16 mouse cellular contexts compared by ENCODE assay signal in the genomic region with DNA sequence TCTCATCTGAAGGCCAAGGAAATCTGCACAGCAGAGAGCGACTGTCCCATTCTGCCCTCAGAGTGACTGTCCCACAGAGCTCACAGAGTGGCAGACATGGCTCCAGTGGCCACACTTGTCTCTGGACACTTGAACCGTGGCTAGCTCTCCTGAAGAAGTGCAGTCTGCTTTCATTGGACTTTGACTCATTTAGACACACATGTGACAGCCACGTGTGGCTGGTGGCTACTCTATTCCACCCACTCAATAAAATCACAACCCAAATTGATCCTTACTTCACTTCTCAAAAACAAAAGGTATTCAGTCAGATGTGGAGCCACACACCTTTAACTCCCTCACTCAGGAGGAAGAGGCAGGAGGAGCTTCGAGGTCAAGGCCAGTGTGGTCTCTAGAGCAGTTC. TPM values are rescaled to one million over a fixed set of nuclear protein-coding genes. Genes with fewer than 3 reads are reported as not detected.
A peak's percentile ranks its signal among the peaks of the same experiment; 100 is the strongest.
DNase-seq lines count a peak whose midpoint lies in the region; ATAC-seq and TF ChIP-seq lines count a peak whose summit lies in the region.
"Had no signal": no experiment of that assay in that cellular context is flagged by ENCODE, and none has a peak within 500 bp of the region (broad histone marks: within the 10 kb centered on the region; RNA-seq: fewer than 3 reads in every experiment).

No protein-coding gene starts in this region.

- no peaks in the 10 kb centered on the region for H3K27me3 ChIP-seq in forebrain, embryonic 15.5 days
- peaks cover 17% of the 10 kb centered on the region for H3K27me3 ChIP-seq in forebrain, embryonic 10.5 days (ENCODE audit: poor library complexity, severe bottlenecking)
- H3K27me3 ChIP-seq in hindbrain, embryonic 14.5 days (ENCODE audit: control insufficient read depth, insufficient read depth, low read length), result 0 out of 2 replicates have a peak, but pooled peaks cover 5% of the 10 kb centered on the region
- H3K27me3 ChIP-seq in hindbrain, postnatal 0 days (ENCODE audit: insufficient read depth, low read length), result no peaks in the 10 kb centered on the region
- H3K27me3 ChIP-seq in spleen, adult 2 months (ENCODE audit: control insufficient read depth, insufficient read depth, low read length), result no peaks in the 10 kb centered on the region
- H3K27me3 ChIP-seq: heart, embryonic 15.5 days had no signal

- H3K36me3 ChIP-seq in forebrain, embryonic 15.5 days, result no peaks in the 10 kb centered on the region
- no peaks in the 10 kb centered on the region for H3K36me3 ChIP-seq in forebrain, embryonic 10.5 days (replicated peaks)
- no peaks in the 10 kb centered on the region for H3K36me3 ChIP-seq in hindbrain, embryonic 14.5 days (replicated peaks; ENCODE audit: control insufficient read depth, insufficient read depth)
- H3K36me3 ChIP-seq in hindbrain, postnatal 0 days (ENCODE audit: insufficient read depth, low read length), result no peaks in the 10 kb centered on the region
- no peaks in the 10 kb centered on the region for H3K36me3 ChIP-seq in spleen, adult 2 months (ENCODE audit: control insufficient read depth, insufficient read depth, low read length)
- H3K36me3 ChIP-seq: embryonic facial prominence, embryonic 12.5 days; forebrain, embryonic 12.5 days; heart, embryonic 15.5 days; hindbrain, embryonic 15.5 days had no signal

- no peak overlapping the region for H3K9ac ChIP-seq in forebrain, embryonic 15.5 days (replicated peaks)
- no peak overlapping the region for H3K9ac ChIP-seq in hindbrain, embryonic 14.5 days
- no peak overlapping the region for H3K9ac ChIP-seq in hindbrain, postnatal 0 days (replicated peaks; ENCODE audit: low read length)
- H3K9ac ChIP-seq: embryonic facial prominence, embryonic 12.5 days; forebrain, embryonic 12.5 days; forebrain, postnatal 0 days; heart, embryonic 15.5 days; hindbrain, embryonic 15.5 days had no signal

- ATAC-seq in forebrain, embryonic 15.5 days (replicated peaks), result no peak
- ATAC-seq in hindbrain, embryonic 14.5 days (ENCODE audit: low FRiP score), result no peak
- ATAC-seq in hindbrain, postnatal 0 days, result no peak
- ATAC-seq: forebrain, postnatal 0 days had no signal

- DNase-seq in forebrain, embryonic 10.5 days (ENCODE audit: extremely low spot score, low spot score), result no peak
- no peak for DNase-seq in hindbrain, embryonic 14.5 days (ENCODE audit: low spot score)
- no peak for DNase-seq in hindbrain, postnatal 0 days (ENCODE audit: low spot score)
- DNase-seq in spleen, adult 2 months (ENCODE audit: low read depth in 1 of 2, low spot score in 2 of 2), result no peak
- DNase-seq in spleen, adult 18-20 months, result no peak
- no peak for DNase-seq in adrenal gland, postnatal 4 days (ENCODE audit: low spot score in 2 of 2)
- DNase-seq: adrenal gland, postnatal 10 days; forebrain, postnatal 0 days; gastrocnemius, postnatal 36 days; heart, adult 11 months had no signal

- peak overlapping the region; percentile 42; the same call in 1 of the 2 replicates for H3K27ac ChIP-seq in forebrain, embryonic 15.5 days (replicated peaks)
- no peak overlapping the region for H3K27ac ChIP-seq in forebrain, embryonic 10.5 days
- H3K27ac ChIP-seq in hindbrain, embryonic 14.5 days, result peak overlapping the region; percentile 32; the same call in 1 of the 2 replicates
- H3K27ac ChIP-seq in hindbrain, postnatal 0 days, result no peak overlapping the region
- peak overlapping the region; percentile 86 for H3K27ac ChIP-seq in spleen, adult 2 months (ENCODE audit: insufficient read depth, low read length)
- H3K27ac ChIP-seq: embryonic facial prominence, embryonic 12.5 days; heart, embryonic 15.5 days had no signal

- H3K9me3 ChIP-seq in forebrain, embryonic 15.5 days, result no peaks in the 10 kb centered on the region
- H3K9me3 ChIP-seq in forebrain, embryonic 10.5 days, result no peaks in the 10 kb centered on the region
- no peaks in the 10 kb centered on the region for H3K9me3 ChIP-seq in hindbrain, embryonic 14.5 days (ENCODE audit: control insufficient read depth, low read length)
- no peaks in the 10 kb centered on the region for H3K9me3 ChIP-seq in hindbrain, postnatal 0 days (ENCODE audit: low read length)
- H3K9me3 ChIP-seq: embryonic facial prominence, embryonic 12.5 days; forebrain, embryonic 12.5 days; heart, embryonic 15.5 days; hindbrain, embryonic 15.5 days had no signal

- no peak overlapping the region for H3K4me3 ChIP-seq in forebrain, embryonic 15.5 days
- no peak overlapping the region for H3K4me3 ChIP-seq in forebrain, embryonic 10.5 days
- no peak overlapping the region for H3K4me3 ChIP-seq in hindbrain, embryonic 14.5 days (replicated peaks; ENCODE audit: low read length)
- H3K4me3 ChIP-seq in hindbrain, postnatal 0 days (ENCODE audit: low read length), result no peak overlapping the region
- H3K4me3 ChIP-seq in spleen, adult 2 months (ENCODE audit: extremely low read depth, insufficient read depth, insufficient read length), result no peak overlapping the region
- H3K4me3 ChIP-seq: embryonic facial prominence, embryonic 12.5 days; forebrain, embryonic 12.5 days; heart, embryonic 15.5 days; hindbrain, embryonic 15.5 days had no signal

- 82% methylated on average over 4 of the region's 4 CpGs for WGBS in forebrain, embryonic 15.5 days
- WGBS in forebrain, embryonic 10.5 days, result 79% methylated on average over 4 of the region's 4 CpGs
- WGBS in hindbrain, embryonic 14.5 days, result 85% methylated on average over 4 of the region's 4 CpGs
- WGBS in hindbrain, postnatal 0 days, result 87% methylated on average over 4 of the region's 4 CpGs
- 67% methylated on average over 4 of the region's 4 CpGs for WGBS in spleen, adult 2 months

- H3K4me1 ChIP-seq in forebrain, embryonic 15.5 days, result peaks cover 29% of the 10 kb centered on the region
- H3K4me1 ChIP-seq in forebrain, embryonic 10.5 days, result peaks cover 19% of the 10 kb centered on the region
- peaks cover 17% of the 10 kb centered on the region for H3K4me1 ChIP-seq in hindbrain, embryonic 14.5 days (replicated peaks; ENCODE audit: control insufficient read depth, insufficient read depth, low read length)
- peaks cover 11% of the 10 kb centered on the region for H3K4me1 ChIP-seq in hindbrain, postnatal 0 days (ENCODE audit: insufficient read depth, low read length)
- peaks cover 54% of the 10 kb centered on the region for H3K4me1 ChIP-seq in spleen, adult 2 months (ENCODE audit: control insufficient read depth, insufficient read depth, insufficient read length)

- no peak for TF ChIP-seq POLR2A in spleen, adult 2 months (IDR thresholded peaks at IDR 0.05; ENCODE audit: low read depth, low read length)

- TF ChIP-seq CTCF in hindbrain, postnatal 0 days (IDR thresholded peaks at IDR 0.05; ENCODE audit: low read depth), result no peak
- no peak for TF ChIP-seq CTCF in spleen, adult 2 months (IDR thresholded peaks at IDR 0.05; ENCODE audit: extremely low read depth, insufficient read depth, insufficient read length, insufficient replicate concordance)

- no peak overlapping the region for H3K4me2 ChIP-seq in forebrain, embryonic 15.5 days (replicated peaks)
- H3K4me2 ChIP-seq in hindbrain, embryonic 14.5 days (replicated peaks), result no peak overlapping the region
- no peak overlapping the region for H3K4me2 ChIP-seq in hindbrain, postnatal 0 days (ENCODE audit: low read depth, low read length)
- H3K4me2 ChIP-seq: embryonic facial prominence, embryonic 12.5 days; forebrain, embryonic 12.5 days; heart, embryonic 11.5 days; heart, embryonic 15.5 days; hindbrain, embryonic 15.5 days had no signal

RNA-seq across cellular contexts. Expression of a gene that starts 5.4 kb away (rescaled TPM):
- 21.9 and 23.6 TPM in 2 replicates for polyA plus RNA-seq in forebrain, embryonic 15.5 days (2015; fragmentation: Nextera tagmentation; extraction: Ambion mirVana)
- 8.3 and 10.2 TPM in 2 replicates for polyA plus RNA-seq in forebrain, embryonic 10.5 days (2016; fragmentation: Nextera tagmentation; extraction: Ambion mirVana)
- polyA plus RNA-seq in hindbrain, embryonic 14.5 days (2014; fragmentation: Nextera tagmentation; extraction: Ambion mirVana), result 21.0 and 23.0 TPM in 2 replicates
- total RNA-seq in hindbrain, postnatal 0 days (2014; rRNA removed), result 39.5 and 44.4 TPM in 2 replicates
- 18.2 and 19.7 TPM in 2 replicates for polyA plus RNA-seq in hindbrain, postnatal 0 days (2015; fragmentation: Nextera tagmentation; extraction: Ambion mirVana)
- 67.4 and 101 TPM in 2 replicates for polyA plus RNA-seq in spleen, adult 2 months (2012; rRNA removed)
- total RNA-seq in adrenal gland, postnatal 4 days (2021), result 10 to 100 TPM; 16.0 to 16.9 TPM

Comparison
In these comparisons a context has a peak if more than half of its experiments do, and no peak if none do; other contexts are left out.
1. H3K27ac ChIP-seq: peak in forebrain, embryonic 15.5 days (single experiment), hindbrain, embryonic 14.5 days (single experiment) and spleen, adult 2 months (single experiment); none in forebrain, embryonic 10.5 days (single experiment) and hindbrain, postnatal 0 days (single experiment).